Mouse (Mus musculus) testis, adult 2 months (tissue): ENCODE measurements around the gene Palm. TPM values are rescaled to one million over a fixed set of nuclear protein-coding genes. Genes with fewer than 3 reads are reported as not detected.

ENCODE experiments used
- H3K27ac ChIP-seq: fragments of 200-500 bp; 2 replicates; pipeline ENCODE4 v1.5.1; 2012; ENCODE audit warnings: low read depth, low read length; ENCODE audit not compliant: control insufficient read depth, insufficient read depth
- H3K27me3 ChIP-seq: fragments of 200-500 bp; 2 replicates; pipeline ENCODE4 v1.6.1; 2012; ENCODE audit warnings: mild to moderate bottlenecking, low read length, moderate library complexity; ENCODE audit not compliant: control insufficient read depth, insufficient read depth
- H3K36me3 ChIP-seq: fragments of 200-500 bp; 2 replicates; pipeline ENCODE4 v1.6.1; 2012; ENCODE audit warnings: mild to moderate bottlenecking, low read length; ENCODE audit not compliant: control insufficient read depth, insufficient read depth
- H3K4me1 ChIP-seq: fragments of 200-500 bp; 2 replicates; pipeline ENCODE4 v1.6.1; 2012; ENCODE audit warnings: low read length; ENCODE audit not compliant: control insufficient read depth, insufficient read depth
- H3K4me3 ChIP-seq: fragments of 200-500 bp; 2 replicates; pipeline ENCODE4 v1.5.1; 2012; ENCODE audit warnings: low read depth, mild to moderate bottlenecking, low read length, moderate library complexity, mixed read lengths; ENCODE audit not compliant: control insufficient read depth
- CTCF ChIP-seq: fragments of 200-500 bp; IDR thresholded peaks from 2 replicates; pipeline ENCODE4 v1.5.1; 2012; ENCODE audit warnings: low read depth, mild to moderate bottlenecking, inconsistent platforms, low read length, moderate library complexity; ENCODE audit not compliant: control insufficient read depth, insufficient read depth, insufficient replicate concordance
- POLR2A ChIP-seq: fragments of 200-500 bp; IDR thresholded peaks from 2 replicates; pipeline ENCODE4 v1.6.1; 2012; ENCODE audit warnings: low read depth, mild to moderate bottlenecking, inconsistent platforms, low read length, moderate library complexity; ENCODE audit not compliant: control insufficient read depth
- polyA plus RNA-seq: library from polyadenylated mRNA; depleted of rRNA; stranded (reverse); fragments of >200 nt; gene quantifications from 2 replicates; pipeline ENCODE4 v1.2.3, GENCODE M21; 2012; rRNA removed

Gene Palm
- polyA plus RNA-seq = 8.1 and 9.1 TPM in 2 replicates

- Histone ChIP-seq H3K4me1 (peaks cover 19% of the 10 kb centered on the region), H3K27ac (peak within 1 kb of the TSS; percentile 59)
These were observed at the start of gene Palm for GRCm38 (mm10) chr10:79793051-79793737. TSS of gene Palm (plus strand) at chr10:79793572.

GRCm38 (mm10) chr10:79743650-79744365, 49.6 kb upstream of the Palm start:
- Histone ChIP-seq H3K27me3 (no peaks in the 10 kb centered on the region), H3K4me1 (peaks cover 4% of the 10 kb centered on the region), H3K36me3 (no peaks in the 10 kb centered on the region; the same call in none of the 2 replicates), H3K27ac (no peak overlapping the region), H3K4me3 (no peak overlapping the region)
- TF ChIP-seq POLR2A (no peak), CTCF (no peak)

More at GRCm38 (mm10) chr10:79793051-79793737, at the start of gene Palm:
- Histone ChIP-seq H3K4me3 (peak within 1 kb of the TSS; percentile 83), H3K36me3 (no peaks in the 10 kb centered on the region), H3K27me3 (no peaks in the 10 kb centered on the region)
- peak; percentile 17; the same call in 1 of the 2 replicates for TF ChIP-seq POLR2A
- peak; percentile 68; the same call in 1 of the 2 replicates for TF ChIP-seq CTCF

- no peak overlapping the region for H3K27ac ChIP-seq
- H3K4me1 ChIP-seq = peaks cover 4% of the 10 kb centered on the region
- no peaks in the 10 kb centered on the region for H3K27me3 ChIP-seq
- TF ChIP-seq CTCF = no peak
- no peaks in the 10 kb centered on the region; the same call in none of the 2 replicates for H3K36me3 ChIP-seq
- H3K4me3 ChIP-seq = no peak overlapping the region
These were observed 48.0 kb upstream of the Palm start for GRCm38 (mm10) chr10:79745411-79745810.

- Histone ChIP-seq H3K27me3 (no peaks in the 10 kb centered on the region), H3K36me3 (no peaks in the 10 kb centered on the region; the same call in 1 of the 2 replicates), H3K27ac (peak within 1 kb of the TSS; percentile 30), H3K4me1 (peaks cover 4% of the 10 kb centered on the region), H3K4me3 (peak within 1 kb of the TSS; percentile 88)
- TF ChIP-seq POLR2A (peak; percentile 84), CTCF (no peak)
These were observed 47.2 kb upstream of the Palm start, which contains the start of gene Polrmt for GRCm38 (mm10) chr10:79745898-79746773. TSS of gene Polrmt (minus strand) at chr10:79746581.

GRCm38 (mm10) chr10:79746774-79747151, 46.6 kb upstream of the Palm start:
- no peak for TF ChIP-seq POLR2A
- no peak for TF ChIP-seq CTCF
- Histone ChIP-seq H3K4me3 (no peak overlapping the region), H3K36me3 (no peaks in the 10 kb centered on the region), H3K4me1 (peaks cover 4% of the 10 kb centered on the region), H3K27me3 (no peaks in the 10 kb centered on the region), H3K27ac (no peak overlapping the region)

- Histone ChIP-seq H3K4me3 (no peak overlapping the region), H3K27ac (no peak overlapping the region), H3K4me1 (peaks cover 4% of the 10 kb centered on the region), H3K27me3 (no peaks in the 10 kb centered on the region), H3K36me3 (no peaks in the 10 kb centered on the region)
- no peak for TF ChIP-seq CTCF
- no peak for TF ChIP-seq POLR2A
These were observed 44.9 kb upstream of the Palm start for GRCm38 (mm10) chr10:79748496-79748895.
